Mouse (Mus musculus) myocyte (in vitro differentiated cells): ENCODE data around the gene Abhd10. TPM values are rescaled to one million over a fixed set of nuclear protein-coding genes. Genes with fewer than 3 reads are reported as not detected.
A peak's percentile ranks its signal among the peaks of the same experiment; 100 is the strongest.

Experiments
- H3K27me3 ChIP-seq: one replicate; pipeline ENCODE4 v1.6.1; 2011; ENCODE audit not compliant: control insufficient read depth, insufficient read depth, insufficient read length
- H3K36me3 ChIP-seq: one replicate; pipeline ENCODE4 v1.6.1; 2011; ENCODE audit not compliant: control insufficient read depth, insufficient read depth
- H3K4me2 ChIP-seq: one replicate; pipeline ENCODE4 v1.6.1; 2011; ENCODE audit warnings: low read depth, control low read depth
- H3K4me3 ChIP-seq: one replicate; pipeline ENCODE4 v1.5.1; 2011; ENCODE audit warnings: mild to moderate bottlenecking, control low read depth, moderate library complexity
- H3K79me2 ChIP-seq: one replicate; pipeline ENCODE4 v1.6.1; 2011; ENCODE audit not compliant: control insufficient read depth, insufficient read depth
- H3ac ChIP-seq: one replicate; pipeline ENCODE4 v1.6.1; 2011; ENCODE audit not compliant: control insufficient read depth, insufficient read length
- CEBPB ChIP-seq: IDR thresholded peaks from 2 replicates; pipeline ENCODE4 v1.6.1; 2011; ENCODE audit warnings: mild to moderate bottlenecking, moderate library complexity; ENCODE audit not compliant: poor library complexity, insufficient read depth, severe bottlenecking
- E2F4 ChIP-seq: IDR thresholded peaks from one replicate; pipeline ENCODE4 v1.6.1; 2011; ENCODE audit warnings: mild to moderate bottlenecking, control low read depth, moderate library complexity; ENCODE audit not compliant: insufficient read depth
- MAX ChIP-seq: IDR thresholded peaks from one replicate; pipeline ENCODE4 v1.6.1; 2011; ENCODE audit warnings: low read depth, mild to moderate bottlenecking, control low read depth
- MYOD1 ChIP-seq, 3 experiments: IDR thresholded peaks; one replicate each; pipeline ENCODE4 v1.6.1; 2011; ENCODE audit warnings: control low read depth in 2 of 3, low read depth in 2 of 3, mild to moderate bottlenecking in 2 of 3, moderate library complexity in 1 of 3; ENCODE audit not compliant: insufficient read length in 2 of 3, control insufficient read depth in 1 of 3
- MYOG ChIP-seq, 3 experiments: IDR thresholded peaks; one replicate each; pipeline ENCODE4 v1.6.1; 2011; ENCODE audit warnings: control low read depth in 2 of 3, low read depth in 2 of 3, mild to moderate bottlenecking in 2 of 3; ENCODE audit not compliant: insufficient read length in 2 of 3, control insufficient read depth in 1 of 3, insufficient read depth in 1 of 3
- POLR2A ChIP-seq: IDR thresholded peaks from one replicate; pipeline ENCODE4 v1.6.1; 2011; ENCODE audit warnings: low read depth, mild to moderate bottlenecking, control low read depth, moderate library complexity; ENCODE audit not compliant: insufficient read length
- POLR2AphosphoS2 ChIP-seq: IDR thresholded peaks from one replicate; pipeline ENCODE4 v1.6.1; 2011; ENCODE audit warnings: low read depth, control low read depth; ENCODE audit not compliant: insufficient read length
- REST ChIP-seq: IDR thresholded peaks from one replicate; pipeline ENCODE4 v1.6.1; 2011; ENCODE audit warnings: mild to moderate bottlenecking, control low read depth, moderate library complexity; ENCODE audit not compliant: insufficient read depth, insufficient read length
- SRF ChIP-seq: IDR thresholded peaks from one replicate; pipeline ENCODE4 v1.6.1; 2011; ENCODE audit warnings: low read depth; ENCODE audit not compliant: control insufficient read depth, insufficient read length
- TCF12 ChIP-seq: IDR thresholded peaks from one replicate; pipeline ENCODE4 v1.6.1; 2011; ENCODE audit warnings: mild to moderate bottlenecking, control low read depth; ENCODE audit not compliant: poor library complexity, insufficient read depth, severe bottlenecking
- TCF3 ChIP-seq: IDR thresholded peaks from one replicate; pipeline ENCODE4 v1.6.1; 2011; ENCODE audit warnings: low read depth, control low read depth; ENCODE audit not compliant: insufficient read length
- USF1 ChIP-seq: IDR thresholded peaks from one replicate; pipeline ENCODE4 v1.6.1; 2011; ENCODE audit warnings: low read depth, mild to moderate bottlenecking, control low read depth, moderate library complexity
- polyA plus RNA-seq: library from polyadenylated mRNA; unstranded; fragments of >200 nt; fragmentation: generic; extraction: Trizol; gene quantifications from one replicate; pipeline ENCODE4 v1.2.1, GENCODE M21; 2012; ENCODE audit warnings: missing spikeins

Gene Abhd10
- polyA plus RNA-seq, 1 experiment, result 6.9 TPM

DNA sequence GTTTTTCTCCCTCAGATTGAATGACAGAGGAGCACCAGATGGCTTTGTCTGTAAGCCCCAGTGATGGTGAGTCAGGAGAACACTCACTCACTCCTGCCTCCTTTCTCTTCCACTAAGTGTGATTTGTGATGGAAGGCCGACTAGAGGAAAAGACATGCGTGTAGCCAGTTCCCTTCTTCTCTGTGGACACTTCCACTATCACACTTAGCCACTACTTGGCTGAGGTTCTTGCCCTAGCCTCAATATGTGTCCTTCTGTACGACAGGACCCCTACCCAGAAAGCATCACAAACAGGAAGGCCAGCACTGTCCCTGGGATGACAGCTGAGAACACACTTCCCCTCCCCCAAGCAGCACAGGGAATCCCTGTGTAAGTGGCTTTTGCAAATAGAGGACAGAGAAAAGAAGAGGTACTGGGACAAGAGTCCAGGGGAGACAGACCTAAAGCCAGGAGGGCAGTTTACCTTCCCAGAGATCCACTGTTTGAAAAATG is 20.2 kb downstream of the Abhd10 start:
- Histone ChIP-seq H3K79me2 (no peaks in the 10 kb centered on the region), H3K4me3 (no peak overlapping the region), H3K27me3 (no peaks in the 10 kb centered on the region), H3ac (no peak overlapping the region), H3K36me3 (no peaks in the 10 kb centered on the region), H3K4me2 (no peak overlapping the region)
- no peak for TF ChIP-seq CEBPB
- TF ChIP-seq POLR2AphosphoS2, result no peak
- TF ChIP-seq POLR2A, result no peak
- no peak for TF ChIP-seq USF1
- no peak for TF ChIP-seq TCF12
- TF ChIP-seq MAX, result no peak
- no peak for TF ChIP-seq SRF

DNA sequence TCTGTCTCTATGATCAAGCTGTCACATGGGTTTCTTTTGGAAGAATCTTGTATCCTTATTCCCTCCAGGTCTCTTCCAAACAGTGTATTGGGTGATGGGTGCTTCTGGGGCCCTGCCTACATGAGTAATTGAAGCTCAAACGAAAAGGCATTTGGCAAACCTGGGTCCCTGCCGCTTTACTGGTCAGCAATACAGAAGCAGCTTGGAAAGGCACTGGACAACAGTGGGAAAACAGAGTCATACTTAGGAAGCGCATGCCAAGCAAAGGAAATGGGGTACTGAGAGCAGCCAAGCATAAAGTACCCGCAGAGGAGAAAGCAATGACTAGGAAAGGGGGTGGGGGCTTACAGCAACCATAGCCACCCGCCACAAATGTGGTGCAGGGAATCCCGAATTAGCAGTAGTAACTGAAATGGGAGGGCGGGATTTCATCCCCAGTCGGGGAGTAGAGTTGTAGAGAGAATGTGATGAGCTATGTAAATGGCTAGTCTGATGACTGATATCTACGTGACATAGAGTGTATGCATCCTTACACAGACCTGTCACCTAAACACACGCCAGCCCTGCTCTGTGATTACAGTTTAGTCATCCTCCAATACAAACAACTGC is 22.6 kb downstream of the Abhd10 start:
- Histone ChIP-seq H3K4me2 (peak overlapping the region; percentile 27), H3ac (no peak overlapping the region), H3K4me3 (no peak overlapping the region), H3K36me3 (no peaks in the 10 kb centered on the region), H3K27me3 (no peaks in the 10 kb centered on the region), H3K79me2 (no peaks in the 10 kb centered on the region)
- no peak for TF ChIP-seq POLR2AphosphoS2
- TF ChIP-seq USF1, result no peak
- no peak for TF ChIP-seq MAX
- TF ChIP-seq E2F4, result no peak
- TF ChIP-seq MYOG (IDR thresholded peaks at IDR 0.05; ENCODE audit: control insufficient read depth in 1 of 3, insufficient read depth in 1 of 3, insufficient read length in 2 of 3, low read depth in 2 of 3), result no peak
- no peak for TF ChIP-seq MYOD1 (IDR thresholded peaks at IDR 0.05; ENCODE audit: control insufficient read depth in 1 of 3, insufficient read length in 2 of 3, low read depth in 2 of 3)
- TF ChIP-seq REST, result no peak
- no peak for TF ChIP-seq POLR2A
- no peak for TF ChIP-seq TCF3
- no peak for TF ChIP-seq SRF

DNA sequence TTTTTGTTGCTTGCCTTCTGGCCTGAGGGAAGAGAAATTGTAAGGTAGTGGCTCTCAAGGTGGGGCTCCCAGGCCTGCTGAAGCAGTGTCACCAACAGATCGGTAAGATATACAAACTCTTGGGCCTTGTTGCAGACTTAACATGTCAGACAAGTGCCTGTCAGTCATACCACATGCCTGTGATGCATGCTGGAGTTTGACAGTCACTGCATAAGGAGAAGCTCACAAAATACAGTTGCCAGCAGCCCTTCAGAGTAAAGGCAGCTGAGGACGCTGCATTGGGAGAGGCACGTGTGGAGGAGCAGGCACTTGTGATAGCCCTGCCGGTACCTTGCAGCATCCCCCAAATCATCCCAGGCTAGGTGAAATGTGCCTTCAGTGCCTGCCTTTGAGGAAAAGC is 24.5 kb downstream of the Abhd10 start:
- Histone ChIP-seq H3K4me2 (no peak overlapping the region), H3K79me2 (no peaks in the 10 kb centered on the region), H3ac (no peak overlapping the region), H3K27me3 (no peaks in the 10 kb centered on the region), H3K36me3 (no peaks in the 10 kb centered on the region), H3K4me3 (no peak overlapping the region)
- TF ChIP-seq POLR2A (no peak), MAX (no peak)

DNA sequence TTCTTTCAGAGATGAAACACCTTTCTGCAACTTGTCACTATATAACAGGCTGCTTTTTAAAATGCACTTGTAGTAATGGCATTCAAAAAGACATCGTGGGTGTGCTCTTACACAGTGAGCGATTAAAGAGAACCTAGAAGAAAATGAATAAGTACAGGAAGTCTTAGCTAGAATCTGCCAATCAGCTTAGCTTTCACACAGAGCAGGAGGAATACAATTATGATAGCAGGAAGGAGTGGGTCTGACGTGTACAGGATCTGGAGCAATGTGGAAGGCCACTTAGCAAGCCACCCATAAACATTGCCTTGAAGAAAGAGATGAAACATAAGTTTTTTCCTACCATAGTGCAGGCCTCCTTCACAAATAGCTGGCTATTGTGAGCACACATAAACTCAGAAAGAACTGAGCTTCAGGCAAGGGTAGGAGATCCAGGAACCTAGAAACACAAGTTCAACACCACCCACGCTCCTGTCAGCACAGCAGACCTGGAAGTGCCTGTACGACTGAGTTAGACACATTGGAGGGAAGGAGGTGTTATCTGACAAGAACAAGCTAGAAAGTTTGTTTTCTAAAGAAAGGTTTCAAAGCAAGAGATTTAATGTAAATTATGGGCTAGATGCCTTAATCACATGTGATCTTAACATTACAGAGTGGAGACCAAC is 28.1 kb downstream of the Abhd10 start:
- no peak overlapping the region for H3K4me3 ChIP-seq
- H3K79me2 ChIP-seq, result no peaks in the 10 kb centered on the region

DNA sequence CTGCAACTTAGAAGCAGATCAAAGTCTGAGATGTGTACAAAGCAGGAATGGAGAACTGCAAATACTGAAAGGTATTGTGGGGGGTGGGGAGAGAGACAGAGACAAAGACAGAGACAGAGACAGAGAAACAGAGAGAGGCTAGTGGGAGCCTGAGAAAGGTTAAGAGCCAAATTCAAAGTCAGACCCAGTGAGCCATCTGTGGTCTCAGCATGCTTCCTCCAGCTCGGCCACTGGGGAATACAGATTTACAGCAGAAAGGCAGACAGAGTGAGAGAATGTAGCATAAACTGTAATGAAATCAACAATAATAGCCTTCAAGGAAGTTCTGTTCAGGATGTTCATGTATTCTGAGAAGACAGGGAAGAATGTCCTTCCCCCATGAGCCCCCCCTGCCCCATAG is 28.9 kb downstream of the Abhd10 start:
- Histone ChIP-seq H3K4me2 (no peak overlapping the region), H3K36me3 (no peaks in the 10 kb centered on the region), H3ac (no peak overlapping the region), H3K79me2 (no peaks in the 10 kb centered on the region), H3K27me3 (no peaks in the 10 kb centered on the region), H3K4me3 (no peak overlapping the region)
- TF ChIP-seq MYOG (IDR thresholded peaks at IDR 0.05; ENCODE audit: control insufficient read depth in 1 of 3, insufficient read depth in 1 of 3, insufficient read length in 2 of 3, low read depth in 2 of 3) (no peak), MYOD1 (IDR thresholded peaks at IDR 0.05; ENCODE audit: control insufficient read depth in 1 of 3, insufficient read length in 2 of 3, low read depth in 2 of 3) (no peak)

More for the DNA sequence above, 28.1 kb downstream of the Abhd10 start:
- Histone ChIP-seq H3K36me3 (no peaks in the 10 kb centered on the region), H3K4me2 (no peak overlapping the region), H3ac (no peak overlapping the region), H3K27me3 (no peaks in the 10 kb centered on the region)
- TF ChIP-seq TCF12 (no peak), MAX (no peak), SRF (no peak), MYOD1 (IDR thresholded peaks at IDR 0.05; ENCODE audit: control insufficient read depth in 1 of 3, insufficient read length in 2 of 3, low read depth in 2 of 3) (no peak)

DNA sequence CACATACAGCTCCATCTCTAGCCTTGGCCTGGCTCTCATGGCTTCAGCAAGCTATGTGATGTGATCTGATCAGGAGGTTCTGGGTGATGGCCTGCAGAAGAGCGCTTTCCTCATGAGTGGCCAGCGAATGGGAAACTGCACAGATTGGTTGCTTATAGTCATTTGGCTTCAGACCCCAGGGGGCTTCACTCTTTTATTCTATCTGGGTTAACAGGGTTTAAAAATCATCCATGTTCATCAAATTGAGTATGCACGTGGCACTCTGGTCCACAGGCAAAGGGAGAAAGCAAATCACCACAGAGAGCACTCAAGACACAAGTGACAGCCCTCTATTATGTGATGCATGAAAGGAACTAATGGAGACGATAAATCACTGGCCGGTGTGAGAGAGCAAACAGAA is 29.5 kb downstream of the Abhd10 start:
- no peaks in the 10 kb centered on the region for H3K27me3 ChIP-seq
- H3K79me2 ChIP-seq, result no peaks in the 10 kb centered on the region
- H3K4me2 ChIP-seq, result no peak overlapping the region
- no peaks in the 10 kb centered on the region for H3K36me3 ChIP-seq
- no peak overlapping the region for H3ac ChIP-seq
- H3K4me3 ChIP-seq, result no peak overlapping the region
- TF ChIP-seq SRF (no peak), USF1 (no peak), MYOG (IDR thresholded peaks at IDR 0.05; ENCODE audit: control insufficient read depth in 1 of 3, insufficient read depth in 1 of 3, insufficient read length in 2 of 3, low read depth in 2 of 3) (no peak), TCF12 (no peak), POLR2A (no peak), E2F4 (no peak), CEBPB (no peak), MAX (no peak), POLR2AphosphoS2 (no peak), REST (no peak), TCF3 (no peak), MYOD1 (IDR thresholded peaks at IDR 0.05; ENCODE audit: control insufficient read depth in 1 of 3, insufficient read length in 2 of 3, low read depth in 2 of 3) (no peak)
